Mouse (Mus musculus): ENCODE data around the gene Tmem204.

DNA sequence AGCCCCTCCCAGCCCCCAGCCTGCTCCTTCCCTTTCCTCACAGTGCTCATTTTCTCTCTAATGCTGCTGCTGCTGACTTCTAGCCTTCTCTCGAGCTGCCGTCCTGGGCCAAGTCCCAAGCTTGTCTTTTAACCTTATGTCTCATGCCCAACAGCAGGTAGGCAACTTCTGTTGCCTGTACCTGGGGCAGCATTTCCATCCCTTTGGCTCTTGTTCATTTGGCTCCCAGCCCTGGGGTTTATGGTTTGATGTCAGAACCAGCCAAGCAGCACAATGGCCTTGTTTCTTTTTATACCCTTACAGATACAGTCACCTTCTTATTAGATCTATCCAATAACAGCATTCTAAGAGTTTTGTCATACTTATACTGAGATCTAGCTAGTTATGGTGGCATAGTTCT is 12.8 kb upstream of the Tmem204 start:
- TF ChIP-seq POLR2A (IDR thresholded peaks at IDR 0.05; ENCODE audit: borderline replicate concordance, extremely low read depth, low read depth, low read length) (no peak), CTCF (IDR thresholded peaks at IDR 0.05; ENCODE audit: insufficient read depth, low read length) (no peak)
